Mouse (Mus musculus) lung, postnatal 25 days (tissue): ENCODE data around the gene Shroom1.

Experiments used
- DNase-seq: peaks from one replicate; pipeline ENCODE4 v3.0.0; 2022; ENCODE audit warnings: low spot score

The Shroom1 gene

DNA sequence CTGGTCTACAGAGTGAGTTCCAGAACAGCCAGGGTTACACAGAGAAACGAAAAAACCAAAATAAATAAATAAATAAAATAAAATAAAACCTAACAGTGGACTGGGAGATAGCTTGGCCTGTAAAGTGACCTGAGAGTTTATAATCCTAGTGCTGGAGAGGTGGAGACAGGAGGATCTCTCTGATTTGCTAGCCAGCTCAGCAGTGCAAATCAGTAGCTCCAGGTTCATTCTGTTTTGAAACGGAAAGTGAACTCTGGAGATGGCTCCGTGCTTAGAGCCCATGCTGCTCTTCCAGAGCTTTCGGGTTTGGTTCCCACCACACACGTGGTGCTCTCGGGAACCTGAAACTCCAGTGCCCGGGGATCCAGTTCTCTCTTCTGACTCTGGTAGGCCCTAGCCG is 9.0 kb upstream of the Shroom1 start:
- no peak for DNase-seq

DNA sequence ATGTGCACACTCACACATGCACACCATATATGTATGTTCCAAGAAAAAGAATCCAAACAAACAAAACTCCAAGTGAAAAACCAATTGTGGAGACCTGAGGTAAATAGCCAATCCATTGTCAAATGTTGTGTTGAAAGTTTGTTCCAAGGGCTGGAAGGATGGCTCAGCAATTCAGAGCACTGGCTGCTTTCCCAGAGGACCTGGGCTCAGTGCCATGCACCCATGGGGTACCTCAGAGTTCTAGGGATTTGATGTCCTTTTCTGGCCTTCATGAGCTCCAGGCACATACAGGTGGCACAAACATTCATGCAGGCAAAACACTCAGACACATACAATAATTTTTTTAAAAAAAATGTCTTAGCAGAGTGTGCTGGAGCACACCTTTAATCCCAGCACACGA is 8.5 kb upstream of the Shroom1 start:
- DNase-seq: no peak

- no peak for DNase-seq
These were observed 6.8 kb upstream of the Shroom1 start for GRCm38 (mm10) chr11:53450070-53450705.

DNA sequence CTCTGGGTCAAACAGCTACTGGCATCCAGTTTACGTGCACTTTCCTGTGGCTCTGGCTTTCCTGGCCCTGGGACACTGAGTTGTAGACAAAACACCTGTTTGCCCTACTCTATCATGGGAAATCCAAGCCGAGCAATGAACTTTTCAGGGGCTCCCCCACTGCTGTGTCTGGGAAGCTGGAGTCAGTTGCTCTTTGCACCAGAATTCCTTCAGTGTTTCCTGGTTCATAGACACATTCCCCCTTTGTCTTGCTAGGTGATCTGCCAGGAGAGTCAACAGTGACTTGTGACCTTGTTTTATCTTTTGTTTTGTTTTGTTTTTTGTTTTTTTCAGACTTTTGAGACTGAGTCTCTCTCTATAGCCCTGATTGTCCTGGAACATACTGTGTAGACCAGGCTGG is 5.6 kb upstream of the Shroom1 start:
- DNase-seq: no peak

- no peak for DNase-seq
These were observed 4.6 kb upstream of the Shroom1 start for GRCm38 (mm10) chr11:53452396-53452795.

DNA sequence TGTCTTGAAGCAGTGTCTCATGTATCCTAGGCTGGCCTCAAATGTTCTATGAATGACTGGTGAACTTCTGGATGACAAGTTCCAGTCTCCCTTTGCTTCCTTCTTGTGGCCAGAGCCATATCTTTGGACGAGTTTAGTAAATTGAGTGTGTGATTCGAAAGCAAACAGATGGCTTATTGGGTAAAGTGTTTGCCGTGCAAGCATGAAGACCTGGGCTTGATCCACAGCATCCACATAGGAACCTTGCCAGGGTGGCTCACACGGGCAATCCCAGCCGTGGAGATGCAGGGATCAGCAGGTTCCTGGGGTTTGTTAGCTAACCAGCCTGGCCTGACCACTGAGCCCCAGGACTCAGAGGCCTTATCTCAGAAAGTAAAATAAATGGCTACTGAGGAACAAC is 4.0 kb upstream of the Shroom1 start:
- no peak for DNase-seq

- no peak for DNase-seq
These were observed 458 bp downstream of the Shroom1 start for GRCm38 (mm10) chr11:53457372-53457954.

- no peak for DNase-seq
These were observed 2.0 kb downstream of the Shroom1 start for GRCm38 (mm10) chr11:53458996-53459395.

GRCm38 (mm10) chr11:53460192-53460591 is 3.2 kb downstream of the Shroom1 start:
- DNase-seq: no peak

DNA sequence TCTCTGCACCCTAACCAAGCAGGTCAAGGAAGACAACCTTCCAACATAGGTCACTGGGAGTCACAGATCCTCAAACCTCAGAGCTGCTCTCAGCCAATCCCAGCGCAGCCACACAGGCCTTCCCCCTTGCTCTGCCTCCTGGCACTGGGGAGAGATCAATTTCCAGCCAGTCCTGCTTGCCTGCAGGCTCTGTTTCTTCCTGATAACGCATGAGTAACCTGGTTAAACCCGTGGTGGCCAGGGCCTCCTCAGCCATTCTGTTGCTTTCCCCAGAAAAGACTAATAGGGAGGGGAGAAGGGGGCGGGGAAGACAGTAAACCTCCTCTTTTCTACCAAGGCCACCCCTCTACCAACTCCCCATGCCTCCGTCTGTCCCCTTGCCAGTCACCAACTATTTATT is 4.7 kb downstream of the Shroom1 start:
- DNase-seq: no peak

DNA sequence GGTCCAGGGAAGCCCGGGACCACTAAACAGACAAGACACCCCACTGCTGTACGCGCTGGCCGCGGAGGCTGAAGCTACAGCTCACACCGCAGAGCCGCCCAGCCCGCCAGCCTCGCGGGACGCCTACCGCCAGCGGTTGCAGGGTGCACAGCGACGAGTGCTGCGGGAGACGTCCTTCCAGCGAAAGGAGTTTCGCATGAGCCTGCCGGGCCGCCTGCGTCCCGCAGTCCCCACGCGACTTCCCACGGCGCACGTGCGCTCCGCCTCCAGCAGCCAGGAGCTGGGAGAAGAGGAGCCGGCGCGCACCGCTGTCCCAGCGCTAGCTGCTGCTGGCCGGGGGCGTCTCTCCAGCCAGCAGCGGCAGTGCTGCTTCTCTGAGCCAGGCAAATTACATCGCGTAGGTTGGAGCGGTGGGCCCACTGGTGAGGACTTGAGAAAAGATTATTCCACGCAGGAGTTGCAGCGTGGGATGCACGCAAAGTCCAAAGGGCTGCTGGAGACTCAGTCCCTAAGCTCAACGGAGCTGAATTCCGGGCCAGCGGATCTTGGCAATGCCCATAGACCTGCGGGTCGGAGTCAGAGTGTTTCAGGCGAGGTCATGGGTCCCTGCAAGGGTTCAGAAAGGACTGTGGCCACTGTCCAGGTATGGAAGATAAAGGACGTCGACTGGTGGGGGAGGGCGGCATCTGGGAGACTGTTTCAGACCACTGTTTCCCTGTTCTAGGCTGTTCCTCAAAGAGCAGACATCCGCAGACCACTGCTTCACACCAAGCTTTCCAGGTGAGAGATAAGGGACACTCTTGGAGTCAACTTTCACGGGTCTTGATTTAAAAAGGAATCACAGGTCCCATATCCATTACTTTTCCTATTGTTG is 6.8 kb downstream of the Shroom1 start:
- DNase-seq: no peak

DNA sequence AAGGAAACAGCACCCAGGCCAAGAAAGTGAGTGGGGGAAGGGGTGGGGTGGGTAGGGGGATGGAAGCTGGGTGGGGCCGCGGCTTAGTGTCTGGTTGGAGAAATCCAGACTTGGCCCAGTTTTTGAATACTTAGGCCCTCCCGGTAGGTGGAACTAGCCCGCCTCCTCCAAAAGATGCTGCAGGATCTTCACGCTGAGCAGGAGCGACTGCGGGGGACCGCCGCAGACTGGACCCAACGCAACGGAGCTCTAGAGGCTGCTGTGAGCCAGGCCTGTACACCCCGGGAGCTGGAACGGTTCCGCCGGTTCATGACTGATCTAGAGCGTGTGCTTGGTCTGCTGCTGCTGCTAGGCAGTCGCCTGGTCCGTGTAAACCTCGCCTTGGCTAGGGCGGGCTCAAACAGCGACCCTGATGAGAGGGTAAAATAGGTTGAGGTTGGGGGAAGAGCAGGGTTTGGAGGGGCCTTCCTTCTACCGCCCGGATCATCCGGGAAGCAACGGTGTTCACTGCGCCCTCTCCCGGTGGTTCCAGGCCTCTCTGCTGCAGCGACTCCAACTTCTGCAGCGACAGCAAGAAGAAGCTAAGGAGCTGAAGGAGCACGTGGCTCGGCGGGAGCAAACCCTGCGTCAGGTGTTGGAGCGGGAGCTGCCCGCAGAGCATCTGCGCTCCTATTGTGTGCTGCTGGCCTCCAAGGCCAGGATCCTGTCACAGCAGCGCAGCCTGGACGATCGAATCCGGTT is 9.4 kb downstream of the Shroom1 start:
- peak; percentile 69 for DNase-seq

GRCm38 (mm10) chr11:53469294-53469967 is 12.4 kb downstream of the Shroom1 start:
- DNase-seq: no peak

GRCm38 (mm10) chr11:53469968-53470695 is 13.1 kb downstream of the Shroom1 start, which contains the start of gene Gm9837:
Gene Gm9837, minus strand, starts transcription at chr11:53470479.
- peak; percentile 86 for DNase-seq

- DNase-seq: no peak
These were observed 15.7 kb downstream of the Shroom1 start for GRCm38 (mm10) chr11:53472709-53473108.

- no peak for DNase-seq
These were observed 18.6 kb downstream of the Shroom1 start for GRCm38 (mm10) chr11:53475620-53476019.

DNA sequence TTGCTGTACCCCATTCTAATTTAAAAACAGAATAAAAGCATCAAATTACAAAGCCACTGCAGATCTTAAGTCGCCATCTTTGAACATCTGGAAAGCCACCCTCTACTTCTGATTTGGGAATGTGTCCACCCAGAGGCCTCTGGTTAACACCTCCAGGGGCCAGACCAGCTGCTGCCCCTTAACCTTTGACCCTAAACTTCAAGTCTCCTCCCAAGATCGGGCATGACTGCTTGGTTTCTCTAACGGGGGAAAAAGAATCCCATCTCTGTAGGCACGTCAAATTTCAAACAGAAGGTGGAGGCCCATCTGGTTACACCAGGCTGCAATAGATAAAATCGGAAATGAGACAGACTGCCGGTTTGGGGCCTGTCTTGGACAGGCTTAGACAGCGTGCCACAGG is 20.8 kb downstream of the Shroom1 start:
- no peak for DNase-seq

GRCm38 (mm10) chr11:53478383-53479170 is 21.6 kb downstream of the Shroom1 start:
- no peak for DNase-seq

DNA sequence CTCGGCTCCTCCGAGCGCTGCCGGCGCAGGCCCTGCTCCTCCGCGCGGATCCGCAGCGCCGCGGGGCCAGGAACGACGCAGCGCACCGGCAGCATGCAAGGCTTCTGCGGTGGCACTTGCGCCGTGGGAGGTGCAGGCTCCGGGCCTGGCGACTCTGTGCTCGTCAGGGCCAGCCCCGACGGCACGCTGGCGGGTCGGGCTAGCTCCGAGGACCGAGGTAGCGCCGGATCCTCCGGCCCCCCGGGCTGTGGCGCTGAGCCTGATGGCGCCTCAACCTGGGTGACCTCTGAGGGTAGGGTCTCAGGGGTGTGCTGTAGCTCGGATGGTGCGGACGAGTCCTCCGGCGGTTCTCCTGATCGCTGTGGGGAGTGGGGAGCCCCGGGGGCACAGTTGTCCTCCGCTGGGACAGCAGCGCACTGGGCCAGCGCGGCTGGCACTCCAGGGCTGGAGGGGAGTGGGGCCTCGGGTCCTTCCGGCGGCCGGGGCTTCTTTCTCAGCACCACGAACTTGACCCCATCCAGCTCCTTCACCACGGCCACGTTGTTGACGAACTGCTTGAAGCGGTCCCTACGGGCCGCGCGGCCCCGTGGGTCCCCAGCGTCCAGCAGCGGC is 22.3 kb downstream of the Shroom1 start:
- DNase-seq: no peak

DNA sequence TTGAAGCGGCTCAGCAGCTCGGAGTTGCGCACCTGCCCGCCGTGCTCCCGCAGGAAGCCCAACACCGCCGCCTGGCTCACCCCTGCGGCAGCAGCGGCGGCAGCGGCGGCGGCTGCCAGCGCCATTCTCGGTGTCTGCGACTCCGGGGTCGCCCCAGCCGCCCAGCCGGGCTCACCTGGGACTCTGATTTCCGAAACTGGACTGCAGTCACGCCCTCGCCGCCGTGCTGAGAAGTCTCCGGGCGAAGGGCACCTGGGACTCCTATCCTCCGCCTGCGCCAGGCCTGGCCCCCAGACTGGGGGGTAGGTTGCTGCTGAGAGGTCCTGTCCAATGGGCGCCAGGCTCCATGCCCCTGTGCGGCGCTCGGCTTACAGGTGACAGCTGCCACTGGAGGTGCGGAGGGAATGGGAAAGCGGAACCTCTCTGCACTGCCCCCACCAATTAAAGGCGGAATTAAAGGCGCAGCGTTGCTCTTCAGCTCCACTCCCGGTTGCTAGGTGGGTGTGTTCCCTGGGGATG is 22.8 kb downstream of the Shroom1 start, which contains the start of the genes Gm9945 and Sowaha:
Gm9945 (plus strand) TSS at position 384 of the 519 bp plus-strand sequence.
Sowaha (minus strand) TSS at position 492 of the 519 bp plus-strand sequence.
- peak; percentile 37 for DNase-seq
